Mouse (Mus musculus): ENCODE data around the gene Ndufaf2.

The Ndufaf2 gene

DNA sequence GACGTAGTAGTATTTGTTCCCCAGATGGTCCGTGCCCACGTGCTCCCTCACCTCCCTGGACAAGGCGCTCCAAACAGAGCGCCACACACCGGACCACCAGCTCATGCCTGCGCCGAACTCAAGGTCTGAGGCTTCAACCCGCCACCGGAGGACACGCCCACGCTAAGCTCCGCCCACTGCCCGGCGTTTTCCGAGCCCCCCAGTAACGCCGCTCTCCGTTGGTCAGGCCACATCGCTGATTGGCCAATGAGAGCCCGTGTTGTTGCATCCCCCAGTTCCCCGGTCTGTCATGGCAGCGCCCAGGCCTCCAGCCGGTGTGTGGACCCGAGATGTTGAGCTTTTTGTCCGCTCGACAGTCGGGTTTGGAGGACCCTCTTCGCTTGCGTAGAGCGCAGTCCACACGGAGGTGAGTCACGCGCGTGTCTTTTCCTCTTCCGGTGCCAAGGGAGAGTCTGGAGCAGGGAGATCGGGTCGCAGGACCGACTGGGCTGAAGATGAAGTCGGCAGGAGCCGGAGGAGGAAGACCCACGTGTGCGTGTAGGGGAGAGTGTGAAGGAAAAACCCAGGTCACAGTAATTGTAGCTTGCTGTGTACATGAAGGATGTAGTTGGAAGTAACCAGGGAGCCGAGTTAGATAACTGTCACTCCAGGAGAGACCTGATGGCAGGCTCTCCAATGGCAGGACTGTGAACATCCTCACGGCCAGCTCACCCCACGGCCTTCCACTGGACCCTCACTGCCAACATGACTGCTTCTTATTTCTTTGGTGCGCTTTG is at the start of gene Ndufaf2, which contains the start of gene Ercc8:
TSS of gene Ndufaf2 (minus strand) at position 159 of the 776 bp plus-strand sequence.
TSS of gene Ercc8 (plus strand) at position 267 of the 776 bp plus-strand sequence.
- peak; percentile 98 for DNase-seq (ENCODE audit: low read depth)

DNA sequence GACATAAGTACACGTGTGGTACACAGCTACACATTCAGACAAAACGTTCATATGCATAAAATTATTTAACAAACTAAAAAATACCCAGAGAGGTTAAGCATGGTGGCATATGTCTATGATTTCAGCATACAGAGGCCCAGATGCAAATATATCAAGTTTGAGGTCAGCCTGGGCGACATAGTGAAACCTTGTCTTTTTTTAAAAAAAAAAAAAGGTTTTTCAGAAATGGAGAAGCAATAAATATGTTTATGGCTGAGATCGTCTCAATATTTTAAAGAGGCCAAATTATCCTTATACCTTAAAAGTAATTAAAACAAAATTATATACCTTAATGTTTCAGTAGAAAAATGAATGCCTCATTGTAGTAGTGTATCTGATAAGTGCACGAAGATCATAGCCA is 49.7 kb upstream of the Ndufaf2 start:
- DNase-seq (ENCODE audit: low read depth): no peak

DNA sequence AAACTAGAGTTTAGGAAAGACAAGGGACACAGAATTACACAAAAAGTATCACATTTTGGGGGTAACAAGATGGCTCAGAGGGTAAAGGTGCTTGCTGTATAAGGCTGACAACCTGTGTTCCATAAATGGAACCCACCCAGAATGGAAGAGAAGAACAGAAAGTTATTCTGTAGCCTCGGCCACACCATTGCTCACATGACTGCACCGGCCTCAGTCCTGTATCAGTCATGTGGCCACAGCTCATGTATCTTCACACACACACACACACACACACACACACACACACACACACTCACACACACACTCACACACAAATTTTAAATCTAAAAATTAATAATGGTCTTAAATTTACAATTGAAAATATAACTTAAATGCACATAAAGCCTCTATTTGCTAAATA is 49.0 kb upstream of the Ndufaf2 start:
- DNase-seq (ENCODE audit: low read depth): no peak

DNA sequence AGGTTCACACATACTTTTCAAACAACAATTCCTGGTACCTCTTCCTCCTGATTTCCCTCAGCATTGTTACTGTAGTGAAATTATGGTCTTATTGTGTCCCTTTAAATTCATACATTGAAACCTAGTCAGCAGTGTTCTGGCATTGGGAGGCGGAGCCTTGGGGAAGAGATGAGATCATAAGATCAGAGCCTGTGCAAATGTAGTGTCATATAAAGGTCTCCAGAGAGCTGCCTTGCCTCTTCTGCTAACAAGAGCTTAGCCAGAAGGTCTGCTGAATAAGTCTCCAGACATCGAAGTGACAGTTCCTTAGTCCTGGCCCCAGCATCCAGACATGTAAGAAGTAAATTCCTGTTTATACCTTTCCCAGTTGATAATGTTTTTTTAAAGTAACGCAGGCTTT is 46.4 kb upstream of the Ndufaf2 start:
- DNase-seq (ENCODE audit: low read depth): no peak

DNA sequence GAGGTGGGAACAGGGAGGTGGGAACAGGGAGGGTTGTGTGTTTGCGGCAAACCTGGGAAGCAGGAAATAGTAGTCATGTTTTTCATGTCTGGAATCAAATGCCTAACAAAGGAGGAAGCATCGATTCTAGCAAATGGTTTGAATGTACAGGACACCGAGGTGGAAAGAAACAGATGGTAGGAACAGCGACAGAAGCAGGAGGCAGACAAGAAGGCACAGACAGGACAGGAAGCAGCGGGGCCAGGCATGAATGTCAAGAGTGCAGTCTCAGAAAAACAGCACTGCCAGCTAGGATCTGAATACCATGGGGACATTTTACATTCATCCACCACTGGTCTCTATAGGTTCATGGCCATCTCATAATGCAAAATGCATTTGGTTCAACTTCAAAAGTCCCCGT is 37.1 kb upstream of the Ndufaf2 start:
- DNase-seq (ENCODE audit: low read depth): no peak

DNA sequence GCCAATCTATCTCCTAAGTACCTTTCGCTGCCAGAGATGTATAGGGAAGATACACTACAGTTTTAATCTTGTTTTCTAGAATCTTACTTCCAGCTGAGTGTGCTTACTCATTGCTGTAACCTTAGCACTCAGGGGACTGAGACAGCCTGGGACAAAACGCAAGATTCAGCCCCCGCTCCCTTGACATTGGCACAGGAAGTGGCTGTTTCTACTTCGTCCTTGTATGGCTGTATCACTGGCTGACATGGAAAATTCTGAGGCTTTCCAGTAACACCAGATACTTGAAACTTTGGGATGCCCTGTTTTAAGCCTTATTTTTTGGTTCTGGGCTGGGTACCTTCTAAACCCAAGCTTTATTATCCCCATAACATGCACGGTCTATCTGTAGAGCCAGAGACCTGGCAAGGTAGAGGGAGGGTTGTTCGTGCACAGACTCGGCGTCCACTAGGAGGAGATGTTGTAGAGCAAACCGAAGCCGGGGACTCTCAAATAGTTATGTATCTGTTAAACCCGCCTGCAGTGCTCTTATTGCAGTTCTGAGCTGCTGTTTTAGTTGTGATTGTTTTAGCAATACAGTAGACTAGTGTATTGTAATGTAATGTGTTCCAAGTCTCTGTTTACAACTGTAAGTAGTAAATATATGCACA is 32.8 kb upstream of the Ndufaf2 start:
- peak; percentile 80 for DNase-seq (ENCODE audit: low read depth)

DNA sequence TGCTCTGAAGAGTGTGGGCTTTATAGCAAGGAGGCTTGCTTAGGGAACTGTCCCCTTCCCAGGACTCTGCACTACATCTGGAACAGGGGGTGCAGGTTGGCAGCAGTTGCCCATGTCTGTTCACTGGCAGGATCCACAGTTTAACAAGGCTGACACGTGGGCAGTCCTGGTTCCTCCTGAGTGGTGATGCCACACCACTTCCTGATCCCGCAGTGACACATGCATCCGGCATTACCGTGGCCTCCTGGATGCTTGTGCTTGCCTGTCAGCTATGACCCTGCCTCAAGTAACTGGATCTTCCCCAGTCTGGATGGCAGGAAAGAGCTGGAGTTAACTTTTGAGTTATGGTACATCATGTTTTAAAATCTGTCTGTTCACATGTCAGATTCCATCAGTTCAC is 29.6 kb upstream of the Ndufaf2 start:
- no peak for DNase-seq (ENCODE audit: low read depth)

DNA sequence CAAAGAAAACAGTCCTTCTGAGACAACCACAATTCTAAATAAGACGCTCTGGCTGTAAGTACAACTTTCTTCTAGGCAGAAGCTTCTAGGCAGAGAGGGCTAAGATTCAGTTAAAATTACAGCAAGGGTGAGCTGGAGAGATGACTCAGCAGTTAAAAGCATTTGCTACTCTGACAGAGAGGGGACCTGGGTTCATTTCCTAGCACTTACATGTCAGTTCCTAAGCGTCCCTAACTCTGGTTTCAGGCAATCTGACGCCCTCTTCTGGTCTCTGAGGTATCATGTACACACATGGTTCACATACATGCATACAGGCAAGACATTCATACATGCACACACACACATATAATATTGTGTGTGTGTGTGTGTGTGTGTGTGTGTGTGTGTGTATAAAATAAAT is 27.1 kb upstream of the Ndufaf2 start:
- DNase-seq (ENCODE audit: low read depth): no peak

DNA sequence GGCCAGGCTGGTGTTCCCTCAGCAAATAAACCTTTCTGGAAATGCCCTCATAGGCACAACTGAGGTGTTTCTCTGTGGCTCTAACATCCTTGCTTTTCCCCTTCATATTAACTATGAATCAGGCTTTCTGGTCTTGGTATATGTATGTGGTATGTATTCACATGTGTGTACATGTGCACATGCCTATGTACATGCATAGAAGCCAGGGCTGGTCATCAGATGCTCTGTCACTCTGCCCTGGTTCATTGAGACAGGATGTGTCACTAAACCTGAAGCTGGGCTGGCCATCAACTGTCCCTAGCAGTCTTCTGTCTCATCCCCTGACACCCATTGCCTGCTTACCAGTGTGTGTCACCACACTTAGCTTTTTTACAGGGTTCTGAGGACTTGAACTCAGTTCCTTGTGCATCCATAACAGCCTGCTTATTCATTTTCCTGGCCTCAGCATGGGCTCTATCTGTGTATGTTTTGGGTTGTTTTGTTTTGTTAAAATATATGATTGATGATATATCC is 26.4 kb upstream of the Ndufaf2 start:
- DNase-seq (ENCODE audit: low read depth): no peak

DNA sequence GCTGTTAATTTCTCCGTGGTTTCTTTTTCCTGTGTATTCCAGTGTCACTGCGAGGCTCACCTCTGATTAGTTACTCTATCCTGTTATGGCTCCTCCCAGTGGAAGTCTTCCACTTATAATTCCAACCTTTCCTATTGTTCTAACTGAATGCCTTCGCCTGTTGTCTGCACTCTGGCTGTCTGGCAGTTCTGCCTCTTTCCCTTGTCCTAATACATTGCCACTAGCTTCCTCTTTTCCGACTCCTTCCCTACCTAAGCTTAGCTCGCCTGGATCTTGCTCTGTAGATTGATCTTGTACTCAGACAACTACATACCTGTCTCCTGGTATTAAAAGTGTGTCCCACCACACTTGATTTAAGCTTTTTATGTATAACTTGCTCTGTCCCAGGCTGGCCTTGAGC is 22.4 kb upstream of the Ndufaf2 start:
- no peak for DNase-seq (ENCODE audit: low read depth)

DNA sequence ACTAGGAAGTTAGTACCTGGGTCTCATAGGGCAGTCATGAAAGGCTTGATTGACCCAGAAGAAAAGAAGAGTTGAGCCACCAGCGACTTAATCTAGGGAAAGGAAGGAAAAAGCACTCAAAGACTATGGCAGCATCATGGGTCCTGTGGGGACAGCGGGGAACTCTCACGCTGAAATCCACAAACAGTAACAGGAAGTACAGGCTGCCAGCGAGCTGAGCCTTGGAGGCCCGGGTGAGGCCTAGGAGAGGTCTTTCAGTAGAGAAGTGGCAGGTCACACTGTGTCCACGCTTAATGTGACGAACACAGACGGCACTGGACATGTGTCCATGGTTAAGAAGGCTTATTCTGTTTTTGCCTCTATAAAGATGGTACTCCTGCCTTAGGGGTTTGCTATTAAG is 21.2 kb upstream of the Ndufaf2 start:
- DNase-seq (ENCODE audit: low read depth): no peak

DNA sequence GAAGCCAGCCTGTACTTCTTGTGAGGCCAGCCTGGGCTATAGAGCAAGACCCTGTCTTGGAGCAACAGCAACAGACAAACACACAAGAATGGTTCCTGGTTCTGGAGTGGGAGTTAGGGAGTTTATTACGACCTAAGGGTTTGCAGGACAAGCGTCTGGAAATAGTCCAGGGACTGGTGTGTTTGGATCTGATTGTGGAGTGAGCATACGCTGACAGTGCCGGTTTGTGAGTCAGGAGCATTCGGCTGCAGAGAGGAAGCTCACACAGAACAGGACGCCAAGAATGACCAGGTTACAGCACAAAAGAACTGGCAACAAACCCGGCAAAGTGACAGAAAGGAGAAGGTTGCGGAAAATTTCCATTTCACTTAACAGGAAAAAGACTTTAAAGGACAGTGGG is 12.1 kb upstream of the Ndufaf2 start:
- DNase-seq (ENCODE audit: low read depth): no peak

DNA sequence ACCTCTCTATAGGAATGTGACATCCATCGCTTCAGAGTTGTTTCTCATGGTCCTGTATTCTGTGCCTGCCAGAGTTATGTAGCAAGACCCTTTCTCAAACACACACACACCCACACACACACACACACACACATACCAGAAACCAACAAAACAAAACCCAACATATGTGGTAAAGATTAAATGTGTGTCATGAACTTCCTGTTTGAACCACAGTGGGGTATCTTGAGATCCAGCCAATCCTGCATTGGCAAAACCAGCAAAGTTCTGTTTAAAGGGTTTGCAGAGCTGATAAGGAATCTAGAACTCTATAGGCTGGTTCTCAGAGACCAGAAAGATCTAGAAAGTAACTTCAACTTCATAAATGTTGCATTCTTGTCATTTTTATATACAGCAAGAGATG is 11.6 kb upstream of the Ndufaf2 start:
- peak; percentile 20 for DNase-seq (ENCODE audit: low read depth)

DNA sequence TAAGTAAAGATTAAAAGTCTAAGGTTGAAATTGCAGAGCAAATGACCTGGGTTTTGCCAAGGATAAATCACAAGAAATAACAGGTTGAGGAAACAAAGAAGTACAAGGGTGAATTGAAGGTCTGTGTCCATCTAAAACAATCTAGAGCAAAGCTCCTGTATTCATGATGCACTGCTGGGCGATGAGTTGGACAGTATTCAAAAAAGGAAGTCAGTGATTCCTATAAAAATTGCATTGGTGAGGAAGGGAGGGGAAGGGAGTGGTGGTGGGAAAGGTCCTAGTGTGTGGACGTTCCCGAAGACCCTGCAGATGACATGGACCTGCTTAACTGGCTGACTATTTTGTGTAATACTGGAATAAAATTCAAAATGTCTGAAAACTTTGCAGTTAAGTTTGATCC is 6.2 kb upstream of the Ndufaf2 start:
- no peak for DNase-seq (ENCODE audit: low read depth)

DNA sequence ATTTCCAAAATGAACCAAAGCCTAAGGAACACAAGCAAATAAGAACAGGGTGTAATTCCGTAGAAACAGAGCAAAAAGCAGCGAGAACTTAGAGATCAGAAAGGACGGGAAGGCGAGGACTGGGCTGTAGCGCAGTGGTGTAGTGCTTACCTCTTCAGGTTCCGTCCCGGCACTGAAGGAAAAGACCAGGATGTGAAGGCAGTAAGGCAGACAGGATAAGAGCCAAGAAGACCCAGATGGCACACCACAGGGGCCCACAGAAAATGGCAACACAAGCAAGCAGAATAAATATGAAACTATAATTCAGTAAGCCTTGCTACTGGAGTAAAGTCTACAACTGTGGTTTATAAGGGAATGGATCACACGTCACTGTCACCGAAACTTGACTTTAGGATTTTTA is 5.5 kb upstream of the Ndufaf2 start:
- no peak for DNase-seq (ENCODE audit: low read depth)

DNA sequence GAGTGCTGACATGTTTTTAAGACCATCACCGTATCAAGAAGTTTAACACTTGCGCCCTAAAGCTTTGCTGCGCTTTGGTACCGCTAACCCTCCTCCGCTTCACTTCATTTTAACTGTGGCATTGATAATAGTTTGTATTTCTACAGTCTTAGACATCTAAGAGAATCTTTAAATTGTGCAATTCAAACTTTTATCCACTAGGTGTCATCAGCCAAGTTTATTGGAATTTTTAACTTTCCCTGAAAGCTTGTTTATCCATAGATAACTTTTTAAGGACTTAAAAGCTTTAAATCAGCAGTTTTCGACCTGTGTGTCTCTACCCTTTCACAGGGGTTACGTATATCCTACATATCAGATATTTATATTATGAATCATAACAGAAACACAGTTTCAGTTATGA is 1.5 kb upstream of the Ndufaf2 start:
- peak; percentile 58 for DNase-seq (ENCODE audit: low read depth)

DNA sequence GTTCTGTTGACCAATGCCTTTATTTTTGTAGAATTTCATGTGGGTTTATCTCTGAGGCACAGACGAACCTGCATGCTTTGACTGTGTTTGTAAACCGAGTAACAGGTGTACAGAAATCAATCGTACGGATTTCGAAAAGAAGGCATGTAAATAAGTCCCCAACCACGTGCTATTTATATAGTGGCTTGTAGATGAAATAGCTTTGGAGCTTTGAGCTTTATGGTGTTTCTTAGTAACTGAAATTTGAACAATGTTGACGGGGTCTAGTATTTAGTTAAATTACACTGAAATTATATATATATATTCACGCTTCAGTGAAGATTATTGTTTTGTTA is 785 bp upstream of the Ndufaf2 start:
- DNase-seq (ENCODE audit: low read depth): no peak

DNA sequence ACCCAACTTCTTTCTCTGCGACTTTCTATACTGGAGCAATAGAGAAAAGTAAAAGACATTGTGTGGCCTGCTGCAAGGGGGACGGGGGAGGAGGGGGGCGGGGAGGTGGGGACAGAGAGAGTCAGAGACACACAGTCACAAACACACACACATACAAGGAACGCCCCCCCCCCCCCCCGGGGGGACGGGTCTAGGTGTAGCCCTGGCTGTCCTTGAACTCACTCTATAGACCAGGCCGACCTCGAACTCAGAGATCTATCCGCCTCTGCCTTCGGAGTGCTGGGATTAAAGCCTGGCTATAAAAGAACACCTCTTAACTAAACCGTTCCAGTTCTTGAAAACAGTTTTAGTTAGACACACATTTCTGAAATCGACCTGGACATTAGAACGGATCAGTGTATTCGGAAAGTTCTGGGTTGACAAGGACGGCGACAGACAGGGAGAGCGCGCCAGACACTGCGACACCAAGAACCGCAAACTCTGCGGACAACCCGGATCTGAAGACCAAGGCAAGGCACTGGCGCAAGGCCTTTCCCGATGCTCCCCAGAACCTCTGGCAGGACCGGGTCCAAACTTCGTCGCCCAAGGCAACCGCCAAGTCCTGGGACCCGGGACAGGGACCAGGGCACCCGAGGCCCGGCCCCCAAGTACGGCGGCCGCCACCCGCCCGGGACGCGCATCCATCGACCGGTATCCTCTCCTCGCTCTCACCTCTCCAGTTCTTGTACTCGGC is 525 bp downstream of the Ndufaf2 start:
- DNase-seq (ENCODE audit: low read depth): peak; percentile 13

DNA sequence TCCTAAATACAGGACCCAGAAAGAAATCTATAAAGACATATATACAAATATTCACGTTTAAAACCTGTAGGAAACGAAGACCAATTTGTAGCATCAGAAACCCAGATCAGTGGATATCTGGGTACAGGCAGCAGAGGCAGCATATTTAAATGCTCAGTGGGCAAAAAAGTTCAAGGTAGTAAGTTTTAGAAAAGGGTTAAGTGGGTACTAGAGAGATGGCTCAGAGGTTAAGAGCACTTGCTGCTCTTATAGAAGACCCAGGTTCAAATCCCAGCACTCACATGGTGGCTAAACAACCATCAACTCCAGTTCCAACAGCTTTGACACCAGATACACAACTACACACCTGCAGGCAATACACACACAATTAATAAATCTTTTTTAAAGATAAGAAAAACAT is 1.3 kb downstream of the Ndufaf2 start:
- no peak for DNase-seq (ENCODE audit: low read depth)

DNA sequence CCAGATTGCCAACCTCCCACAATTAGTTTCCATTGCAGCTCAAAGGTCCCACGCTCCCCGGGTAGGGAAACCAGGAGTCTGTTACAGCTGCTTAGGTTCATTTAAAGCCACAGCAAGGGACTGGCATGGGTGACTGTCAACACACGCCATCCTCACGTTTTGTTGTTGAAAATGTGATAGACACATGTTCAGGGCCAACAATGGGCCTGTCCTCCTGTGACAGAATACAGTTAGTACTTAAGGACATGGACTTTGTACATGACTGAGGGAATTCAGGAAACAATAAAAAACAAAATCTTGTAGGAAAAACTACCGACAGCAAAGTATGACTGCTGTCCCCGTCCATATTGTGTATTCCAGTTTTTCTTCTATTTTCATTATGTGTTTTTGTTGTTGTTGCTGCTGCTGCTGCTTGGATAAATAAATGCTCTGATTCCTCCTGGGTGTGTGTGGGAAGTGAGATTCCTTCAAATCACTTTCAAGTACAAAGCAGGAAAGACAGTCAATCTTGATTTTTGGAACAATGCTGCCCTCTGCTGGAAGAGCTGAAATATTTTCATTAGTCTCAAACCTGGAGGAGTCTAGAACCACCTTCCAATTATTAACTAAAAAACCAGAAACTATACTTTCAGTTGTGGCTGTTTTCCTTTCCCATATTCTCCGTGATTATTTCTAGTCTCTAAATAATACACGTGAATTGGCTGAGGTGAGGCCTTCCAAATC is 5.6 kb downstream of the Ndufaf2 start:
- peak; percentile 80 for DNase-seq (ENCODE audit: low read depth)

DNA sequence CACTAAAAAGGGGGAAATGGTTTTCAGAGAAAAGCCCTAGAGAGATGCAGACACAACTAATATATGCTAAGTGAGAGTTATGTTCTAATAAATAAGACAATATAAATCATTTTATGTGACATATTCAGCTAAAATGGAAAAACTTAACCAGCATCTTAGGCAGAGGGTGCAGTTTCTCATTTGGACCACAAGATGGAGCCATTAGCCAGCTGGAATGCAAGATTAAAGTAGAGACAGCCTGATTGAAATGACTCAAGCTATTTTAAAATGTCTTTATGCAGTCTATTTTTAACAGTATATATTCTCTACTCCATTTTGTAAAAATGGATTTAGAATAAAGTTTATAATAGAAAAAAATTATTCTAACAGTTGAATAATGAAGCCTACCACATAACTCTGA is 6.6 kb downstream of the Ndufaf2 start:
- DNase-seq (ENCODE audit: low read depth): peak; percentile 61

DNA sequence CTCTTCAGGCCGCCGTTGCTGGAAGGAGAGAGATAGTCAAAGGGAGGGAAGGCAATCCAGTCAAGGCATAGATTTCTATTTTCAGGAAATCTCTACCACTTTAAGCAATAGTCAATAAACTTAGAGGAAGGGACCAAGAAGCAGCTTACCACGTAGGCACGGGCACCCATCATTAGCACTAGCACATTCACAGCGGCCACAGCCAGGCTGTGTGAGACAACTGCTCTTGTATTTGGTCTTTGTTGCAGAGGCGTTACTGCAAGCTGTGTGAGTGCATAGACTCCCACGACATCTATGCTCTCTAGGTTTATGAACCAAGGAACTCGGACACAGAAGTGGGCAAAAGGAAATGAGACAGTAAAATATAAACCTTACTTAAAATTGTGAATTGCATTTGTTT is 14.3 kb downstream of the Ndufaf2 start:
- no peak for DNase-seq (ENCODE audit: low read depth)

Data from naive thymus-derived CD4-positive, alpha-beta T cell, adult 2 months (primary cell).